Mouse (Mus musculus) R1 (cell line): ENCODE data around the gene Ptrhd1.
"Not testable (repeated sequence)": the region's sequence is repeated elsewhere in the genome, so short reads cannot be mapped to it uniquely, and the experiment has no call there.

ENCODE experiments used
- DNase-seq: peaks from one replicate; pipeline ENCODE4 v3.0.0-alpha.2; 2018; ENCODE audit warnings: low read depth, low spot score

The Ptrhd1 gene

DNA sequence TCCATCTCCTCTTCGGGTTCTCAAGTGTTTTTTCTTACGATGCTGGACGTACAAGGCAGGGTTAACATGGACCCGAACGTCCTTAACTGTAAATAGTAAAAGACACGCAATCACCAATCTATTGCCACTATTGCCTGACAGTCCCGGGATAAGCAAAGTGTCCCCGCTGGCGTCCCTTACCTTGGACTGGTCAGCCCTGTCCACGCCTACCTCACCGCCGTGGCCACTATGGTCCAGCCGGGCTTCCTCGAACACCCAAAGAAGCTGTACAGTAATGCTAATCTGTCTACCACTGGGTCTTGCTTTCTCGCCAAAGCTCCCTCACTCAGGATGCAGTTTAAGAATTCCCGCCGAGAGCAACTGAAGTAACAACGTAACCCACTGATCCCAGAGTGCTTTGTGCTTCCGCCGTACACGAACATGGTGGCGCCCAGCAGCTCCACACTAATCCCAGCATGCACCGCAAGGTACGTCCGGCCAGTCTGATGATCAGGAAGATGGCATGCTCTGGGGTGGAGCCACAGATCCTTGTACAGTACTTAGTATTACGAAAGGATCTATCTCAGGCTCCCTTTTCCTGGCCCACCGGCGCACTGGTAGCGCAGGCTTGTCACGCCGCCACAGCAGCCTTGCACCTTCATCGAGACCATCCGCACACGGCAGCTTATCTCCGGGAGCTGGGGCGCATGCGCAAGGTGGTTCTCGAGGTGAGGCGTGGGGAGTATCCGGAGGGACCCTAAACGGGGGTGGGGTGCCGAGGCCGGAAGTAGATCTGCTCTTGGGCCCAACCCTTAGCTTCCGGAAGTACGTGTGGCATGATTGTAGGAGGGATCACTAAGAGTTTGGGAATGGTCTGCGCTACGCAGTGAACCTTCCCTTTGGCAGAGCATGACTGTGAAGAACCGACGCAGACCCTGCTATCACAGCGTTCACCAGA, at the start of gene Ptrhd1, which contains the start of gene Cenpo:
Ptrhd1 (plus strand) TSS at position 456 of the 937 bp plus-strand sequence.
Cenpo (minus strand) TSS at position 723 of the 937 bp plus-strand sequence.
- peak; percentile 99 for DNase-seq

- DNase-seq: no peak
Observed at GRCm38 (mm10) chr12:4184648-4185047, 49.2 kb upstream of the Ptrhd1 start.

DNA sequence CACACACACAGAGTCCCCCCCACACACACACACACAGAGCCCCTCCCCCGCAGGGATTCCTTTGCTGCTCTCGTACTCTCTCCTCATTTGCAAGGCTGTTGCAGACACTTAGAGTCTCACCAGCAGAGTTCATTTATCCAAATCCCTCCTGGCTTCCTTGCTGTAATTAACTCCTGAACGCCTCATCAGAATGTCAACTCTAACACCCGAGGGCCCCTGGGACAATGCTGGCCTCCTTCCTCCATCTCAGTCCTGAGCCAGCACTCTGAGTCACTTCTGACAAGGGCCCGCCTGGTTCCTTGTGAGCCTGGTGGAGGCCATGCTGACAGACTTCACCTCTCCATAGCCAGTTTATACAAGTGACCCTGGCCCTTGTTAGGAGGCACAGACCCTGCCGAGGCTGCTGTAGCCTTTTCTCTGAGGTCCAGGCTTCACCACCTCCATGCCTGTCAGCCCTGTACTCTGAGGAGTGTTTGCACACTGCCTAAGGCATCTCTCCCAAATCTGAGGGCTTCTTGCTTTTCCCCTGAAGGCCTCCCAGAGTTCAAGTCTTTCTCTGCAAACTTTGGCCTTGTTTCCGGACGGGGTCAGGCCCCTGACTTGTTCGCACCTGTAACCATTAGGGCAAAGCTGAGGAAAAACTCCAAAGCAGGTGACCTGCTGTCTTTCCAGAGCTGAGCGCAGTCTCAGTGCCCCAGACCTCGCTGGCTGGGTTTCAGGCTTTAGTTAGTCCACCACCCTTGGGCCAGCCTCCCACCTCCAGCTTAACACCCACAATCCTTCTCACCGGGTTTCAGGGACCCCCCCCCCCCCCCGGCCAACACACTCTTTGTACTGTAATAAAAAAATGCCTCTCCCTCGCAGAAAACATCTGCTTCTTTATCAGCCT, 45.4 kb upstream of the Ptrhd1 start:
- DNase-seq: no peak

DNA sequence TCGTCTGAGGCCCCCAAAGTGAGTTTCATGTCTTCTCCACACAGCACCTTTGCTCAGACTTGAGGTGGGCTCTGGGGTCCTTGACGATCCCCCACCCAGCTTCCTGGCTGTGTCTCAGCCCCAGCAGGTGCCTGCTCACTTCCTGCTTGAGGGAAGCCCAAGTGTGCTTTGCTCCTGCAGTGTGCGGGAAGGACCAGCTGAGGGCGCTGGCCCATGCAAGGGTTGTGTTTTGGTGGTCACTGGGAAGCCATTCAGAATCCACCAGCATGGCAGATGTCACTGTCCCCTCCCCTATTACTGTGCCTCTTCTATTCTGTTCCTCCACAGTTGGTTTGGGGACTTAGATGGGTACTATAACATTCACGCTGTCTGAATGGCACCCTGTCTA, 44.8 kb upstream of the Ptrhd1 start:
- DNase-seq: peak; percentile 76

DNA sequence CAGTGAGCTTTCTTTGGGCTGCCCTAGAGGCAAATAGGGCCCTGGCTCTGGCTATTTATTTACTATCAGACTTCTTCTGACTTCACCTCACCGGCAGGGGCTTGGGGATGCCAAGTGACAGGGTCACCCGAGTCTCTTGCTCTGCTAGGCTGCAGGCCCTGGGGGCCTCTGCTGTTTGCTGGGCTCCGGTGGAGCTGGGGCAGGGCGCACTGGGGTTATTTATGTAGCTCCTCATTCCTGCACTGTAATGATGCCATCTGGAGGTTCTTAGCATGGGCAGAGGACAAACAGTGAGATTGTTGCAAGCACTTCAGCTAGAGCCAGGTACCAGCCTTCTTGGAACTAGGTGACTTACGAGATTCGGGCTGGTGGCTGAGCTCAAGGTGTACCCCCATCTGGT, 41.3 kb upstream of the Ptrhd1 start:
- DNase-seq: no peak

- no peak for DNase-seq
Observed at GRCm38 (mm10) chr12:4193025-4193740, 40.6 kb upstream of the Ptrhd1 start.

DNA sequence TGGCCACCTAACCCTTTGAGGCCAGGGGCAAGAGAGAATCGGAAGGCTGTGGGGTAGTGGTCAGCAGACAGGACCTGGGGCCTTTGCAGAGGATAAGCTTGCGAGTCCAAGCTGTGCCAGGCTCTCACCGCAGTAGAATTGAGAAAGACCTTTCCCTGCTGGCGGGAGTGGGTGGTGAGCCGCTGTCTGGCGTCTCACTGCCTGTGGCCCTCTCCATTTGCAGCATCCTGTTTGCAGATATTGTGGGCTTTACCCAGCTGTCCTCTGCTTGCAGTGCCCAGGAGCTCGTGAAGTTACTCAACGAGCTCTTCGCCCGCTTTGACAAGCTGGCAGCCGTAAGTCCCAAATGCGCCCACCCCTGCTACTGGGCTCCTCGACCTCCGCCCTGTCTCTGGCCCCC, 39.2 kb upstream of the Ptrhd1 start:
- no peak for DNase-seq

DNA sequence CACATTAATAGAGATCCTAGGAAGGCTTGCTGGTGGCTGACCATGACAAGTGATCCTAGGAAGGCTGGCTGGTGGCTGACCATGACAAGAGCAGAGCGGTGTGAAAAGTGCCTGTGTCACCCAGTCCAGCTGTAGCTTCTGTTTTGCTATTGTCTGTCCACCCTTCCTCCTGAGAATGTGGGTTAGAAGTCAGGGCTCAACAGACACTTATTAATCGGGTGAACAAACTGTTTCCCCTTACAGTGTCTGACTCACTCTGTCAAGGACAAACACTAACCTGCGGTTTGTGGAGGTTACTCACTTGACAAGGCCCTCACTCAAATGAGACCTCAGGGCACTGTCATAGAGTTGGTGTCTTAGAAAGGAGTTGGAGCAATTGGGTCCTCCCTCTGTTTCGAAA, 35.1 kb upstream of the Ptrhd1 start:
- no peak for DNase-seq

GRCm38 (mm10) chr12:4199271-4199670, 34.6 kb upstream of the Ptrhd1 start:
- no peak for DNase-seq

DNA sequence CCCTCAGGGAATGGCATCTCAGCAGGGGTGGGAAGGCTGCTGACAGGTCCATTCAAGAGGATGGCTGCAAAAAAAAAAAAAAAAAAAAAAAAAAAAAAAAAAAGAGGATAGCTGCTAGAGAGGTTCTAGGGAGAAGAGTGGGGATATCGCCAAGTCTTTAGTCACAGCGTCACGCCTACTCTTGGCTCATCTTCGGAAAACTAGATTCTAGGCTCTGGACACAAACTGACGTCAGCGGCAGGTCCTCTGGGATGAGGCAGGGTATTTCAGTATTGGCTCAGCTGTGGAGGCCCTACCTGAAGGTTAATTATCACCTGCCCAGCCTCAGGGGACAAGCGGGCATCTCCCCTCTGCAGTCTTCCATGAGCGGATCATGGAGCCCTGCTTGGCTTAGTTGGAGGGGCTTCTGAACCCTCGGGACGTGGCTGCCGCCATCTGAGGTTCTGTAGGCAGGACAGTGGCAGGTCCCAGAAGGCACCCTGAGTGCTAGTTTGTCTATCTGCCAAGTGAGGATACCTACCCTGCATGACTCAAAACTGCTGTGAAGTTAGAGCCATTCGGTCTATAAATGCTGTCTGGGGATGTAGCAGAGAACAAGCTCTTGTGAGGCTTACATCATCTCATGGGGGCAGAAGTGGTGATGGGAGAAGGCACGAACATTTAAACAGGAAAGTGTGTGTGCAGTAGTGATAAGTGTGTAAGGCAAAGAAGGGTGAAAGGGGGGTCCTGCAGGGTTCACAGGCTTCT, 32.2 kb upstream of the Ptrhd1 start:
- no peak for DNase-seq

DNA sequence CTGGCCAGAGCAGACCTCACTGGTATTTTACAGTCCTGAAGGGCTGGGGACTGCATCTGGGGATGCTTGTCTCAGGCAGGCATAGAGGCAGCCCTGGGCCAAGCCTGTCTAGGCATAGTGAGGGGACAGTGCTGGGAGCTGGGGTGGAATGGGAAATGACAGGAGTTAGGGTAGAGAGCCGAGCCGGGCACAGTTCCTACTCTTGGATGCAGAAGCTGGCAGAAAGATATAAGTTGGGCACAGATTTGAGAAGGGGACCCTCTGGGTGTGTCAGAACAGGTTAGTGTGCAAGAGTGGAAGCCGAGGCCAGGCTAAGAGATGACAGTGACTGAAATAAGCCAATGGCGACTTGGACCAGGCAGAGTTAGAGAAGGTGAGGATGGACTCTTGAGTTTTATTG, 31.6 kb upstream of the Ptrhd1 start:
- DNase-seq: no peak

DNA sequence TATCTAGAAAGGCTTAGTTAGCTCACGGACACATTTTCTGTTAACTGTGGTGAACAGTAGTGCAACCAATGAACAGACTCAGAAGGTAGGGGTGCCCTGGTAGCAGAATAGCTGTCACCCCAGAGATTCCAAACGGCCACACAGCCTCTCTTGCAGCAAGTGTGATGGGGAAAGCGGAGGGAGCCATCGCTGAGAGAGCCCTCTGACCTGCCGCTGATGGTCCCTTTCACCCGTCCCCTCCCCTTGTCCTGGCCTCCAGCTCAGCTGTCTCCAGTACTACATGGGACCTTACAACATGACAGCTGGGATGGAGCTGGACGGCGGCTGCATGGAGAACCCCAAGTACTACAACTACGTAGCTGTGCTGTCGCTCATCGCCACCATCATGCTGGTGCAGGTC, 27.7 kb upstream of the Ptrhd1 start:
- no peak for DNase-seq

DNA sequence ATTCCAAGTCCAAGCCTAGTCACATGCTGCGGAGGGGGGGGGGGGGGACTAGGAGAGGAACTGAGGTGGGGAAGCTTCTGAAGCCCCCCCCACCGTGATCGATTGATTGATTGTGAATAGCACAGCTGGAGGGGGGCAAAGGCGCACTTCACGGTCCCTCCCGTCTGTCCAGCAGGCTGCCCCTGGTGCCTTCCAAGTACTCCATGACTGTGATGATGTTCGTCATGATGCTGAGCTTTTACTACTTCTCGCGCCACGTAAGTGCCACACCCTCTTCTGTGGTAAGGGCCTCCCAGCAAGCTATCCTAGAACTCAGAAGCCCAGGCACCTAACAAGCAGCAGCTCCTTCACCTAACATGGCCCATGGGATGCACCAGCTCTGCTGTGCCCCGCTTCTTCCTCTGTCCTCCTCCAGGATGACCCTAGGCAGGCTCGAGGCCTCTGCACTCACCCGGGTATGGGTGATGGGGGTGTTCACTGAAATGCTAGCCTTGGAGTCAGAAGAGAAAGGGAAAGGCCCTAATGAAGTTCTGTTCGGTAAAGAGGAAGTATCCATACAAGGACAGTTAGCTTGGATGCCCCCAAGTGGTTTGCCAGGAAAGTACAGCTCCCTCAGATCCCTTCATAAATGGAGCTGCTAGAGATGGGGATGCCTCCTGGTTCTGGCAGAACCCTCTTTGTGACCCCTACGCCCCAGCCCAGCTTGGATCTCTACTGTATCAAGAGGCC, 25.3 kb upstream of the Ptrhd1 start:
- peak; percentile 76 for DNase-seq

DNA sequence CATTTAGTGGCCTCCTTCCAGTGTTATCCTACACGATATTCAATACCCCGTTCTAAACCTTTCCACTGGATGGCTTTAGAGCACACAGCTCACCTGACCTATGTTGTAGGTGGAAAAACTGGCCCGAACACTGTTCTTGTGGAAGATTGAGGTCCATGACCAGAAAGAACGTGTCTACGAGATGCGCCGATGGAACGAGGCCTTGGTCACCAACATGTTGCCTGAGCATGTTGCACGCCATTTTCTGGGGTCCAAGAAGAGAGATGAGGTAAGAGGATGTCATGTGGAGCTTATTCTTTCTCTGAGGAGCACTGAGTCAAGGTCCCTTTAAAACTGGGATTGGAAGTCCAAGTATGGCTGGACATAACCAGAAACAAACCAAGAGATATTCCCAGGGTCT, 24.6 kb upstream of the Ptrhd1 start:
- DNase-seq: no peak

DNA sequence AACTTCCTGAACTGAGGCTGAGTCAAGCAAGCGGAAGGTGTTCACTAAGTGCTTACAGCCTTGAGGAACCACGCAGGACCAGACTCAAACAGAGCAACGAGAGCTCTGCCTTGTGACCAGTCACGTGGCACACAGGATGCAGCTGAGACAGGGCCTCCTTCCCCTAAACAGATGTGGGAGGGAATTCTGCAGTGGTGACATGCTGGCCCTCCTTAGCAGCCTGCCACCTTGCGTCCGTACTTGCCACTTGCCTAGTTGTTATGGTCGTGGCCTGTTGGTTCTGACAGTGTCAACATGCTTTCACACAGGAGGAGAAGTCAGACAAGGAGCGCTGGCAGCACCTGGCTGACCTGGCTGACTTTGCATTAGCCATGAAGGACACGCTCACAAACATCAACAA, 22.7 kb upstream of the Ptrhd1 start:
- peak; percentile 56 for DNase-seq

DNA sequence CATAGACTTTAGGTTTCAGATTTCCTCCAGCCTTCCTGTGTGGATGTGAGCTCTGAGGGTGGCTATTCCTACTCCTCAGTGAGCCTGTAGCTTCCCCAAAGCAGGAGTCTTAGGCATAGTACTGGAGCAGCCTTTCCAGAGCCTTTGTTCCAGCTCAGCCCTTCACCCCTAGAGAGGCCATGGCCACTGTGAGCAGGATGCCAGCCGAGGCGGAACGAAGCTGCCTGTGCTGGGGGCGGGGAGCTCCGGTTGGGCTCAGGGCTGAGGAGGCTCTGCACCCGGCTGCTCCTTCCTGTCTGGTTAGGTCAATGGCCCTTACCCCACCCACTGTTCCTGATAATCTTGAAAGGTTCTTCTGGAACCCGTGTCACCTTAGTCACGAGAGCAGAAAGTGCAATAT, 20.9 kb upstream of the Ptrhd1 start:
- no peak for DNase-seq

- DNase-seq: no peak
Observed at GRCm38 (mm10) chr12:4230156-4230555, 3.7 kb upstream of the Ptrhd1 start.

GRCm38 (mm10) chr12:4232777-4233176, 1.1 kb upstream of the Ptrhd1 start:
- no peak for DNase-seq

DNA sequence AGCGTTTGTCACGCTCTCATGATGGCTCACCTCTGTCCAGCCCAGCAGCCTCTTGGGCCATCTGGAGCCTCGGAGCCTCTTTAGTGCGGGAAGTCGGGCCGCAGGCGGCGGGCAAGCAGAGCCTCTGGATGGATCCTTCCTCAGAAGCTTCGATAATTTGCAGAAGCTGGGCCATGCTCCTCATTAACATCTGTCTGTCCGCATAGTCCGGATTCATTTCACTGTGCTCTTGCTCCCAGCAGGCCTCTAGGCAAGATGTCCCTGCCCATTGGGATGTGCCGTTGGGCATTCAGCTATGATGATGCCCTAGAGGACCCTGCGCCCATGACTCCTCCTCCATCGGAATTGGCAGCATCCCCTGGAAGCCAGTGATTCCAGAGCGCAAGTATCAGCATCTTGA, 3.7 kb downstream of the Ptrhd1 start:
- no peak for DNase-seq

GRCm38 (mm10) chr12:4240281-4240680, 6.5 kb downstream of the Ptrhd1 start:
- not testable (repeated sequence) for DNase-seq
